Comparison of ENCODE assay signal across 9 mouse cellular contexts in genomic region chr14:33695362-33695982, GRCm38 (mm10).
A peak's percentile ranks its signal among the peaks of the same experiment; 100 is the strongest.
DNase-seq lines count a peak whose midpoint lies in the region; ATAC-seq lines count a peak whose summit lies in the region.
"Had no signal": no experiment of that assay in that cellular context is flagged by ENCODE, and none has a peak within 500 bp of the region (broad histone marks: within the 10 kb centered on the region; RNA-seq: fewer than 3 reads in every experiment).

No protein-coding gene starts in this region.

- H3K36me3 ChIP-seq in hindbrain, embryonic 16.5 days (ENCODE audit: control insufficient read depth, insufficient read depth, low read length) = no peaks in the 10 kb centered on the region
- H3K36me3 ChIP-seq: limb, embryonic 15.5 days had no signal

- no peak overlapping the region for H3K9ac ChIP-seq in hindbrain, embryonic 16.5 days (ENCODE audit: low read depth, low read length)
- H3K9ac ChIP-seq: limb, embryonic 15.5 days had no signal

- no peak overlapping the region for H3K4me3 ChIP-seq in hindbrain, embryonic 16.5 days (ENCODE audit: low read length)
- H3K4me3 ChIP-seq: limb, embryonic 15.5 days had no signal

- no peaks in the 10 kb centered on the region for H3K9me3 ChIP-seq in hindbrain, embryonic 16.5 days (ENCODE audit: control insufficient read depth, low read length)
- H3K9me3 ChIP-seq: limb, embryonic 15.5 days had no signal

- no peaks in the 10 kb centered on the region for H3K27me3 ChIP-seq in hindbrain, embryonic 16.5 days (replicated peaks; ENCODE audit: control insufficient read depth, insufficient read depth, low read length)

- no peaks in the 10 kb centered on the region for H3K4me1 ChIP-seq in hindbrain, embryonic 16.5 days (ENCODE audit: control insufficient read depth, insufficient read depth, low read depth, low read length)

- peak; percentile 22 for DNase-seq in adipocyte (ENCODE audit: low spot score)
- peak; percentile 37 for DNase-seq in cerebellum, adult 8-10 months
- peak; percentile 56 to 78 for DNase-seq in frontal cortex, postnatal 14 days (ENCODE audit: low spot score in 2 of 2)
- peak; percentile 74 to 86 for DNase-seq in left cerebral cortex, adult 18-20 months (ENCODE audit: low spot score in 2 of 2)
- peak; percentile 85 for DNase-seq in mesoderm, embryonic 11.5 days (ENCODE audit: low read depth, low spot score)
- DNase-seq in spleen, postnatal 4 days (ENCODE audit: low spot score in 2 of 2) = peak; percentile 33 to 73

- no peak overlapping the region for H3K4me2 ChIP-seq in hindbrain, embryonic 16.5 days (ENCODE audit: low read length)
- H3K4me2 ChIP-seq: limb, embryonic 15.5 days had no signal

- ATAC-seq in hindbrain, embryonic 16.5 days = peak; percentile 40
- ATAC-seq in monocyte, adult 5-6 weeks (replicated peaks; ENCODE audit: insufficient number of reproducible peaks, low FRiP score, low TSS enrichment, poor library complexity, severe bottlenecking) = no peak

- no peak overlapping the region for H3K27ac ChIP-seq in hindbrain, embryonic 16.5 days (ENCODE audit: low read depth, low read length)
- H3K27ac ChIP-seq: limb, embryonic 15.5 days had no signal

- 17% methylated on average over 8 of the region's 8 CpGs for WGBS in hindbrain, embryonic 16.5 days

Comparison
In these comparisons a context has a peak if more than half of its experiments do, and no peak if none do; other contexts are left out.
1. DNase-seq: peak in every context shown above with its lines; median percentile 85 in mesoderm, embryonic 11.5 days; 80 in left cerebral cortex, adult 18-20 months; 67 in frontal cortex, postnatal 14 days; 53 in spleen, postnatal 4 days; 37 in cerebellum, adult 8-10 months; 22 in adipocyte.